Mouse (Mus musculus): ENCODE results near the gene Chaf1b. TPM values are rescaled to one million over a fixed set of nuclear protein-coding genes. Genes with fewer than 3 reads are reported as not detected.
A peak's percentile ranks its signal among the peaks of the same experiment; 100 is the strongest.

Chaf1b gene
- polyA plus RNA-seq, 1 experiment = 4.9 TPM

- H3K4me3 ChIP-seq (ENCODE audit: extremely low read depth, insufficient read depth, insufficient read length) = no peak overlapping the region
- peaks cover 7% of the 10 kb centered on the region; the same call in 1 of the 2 replicates for H3K4me1 ChIP-seq (ENCODE audit: control insufficient read depth, insufficient read depth, insufficient read length)
- H3K27ac ChIP-seq (ENCODE audit: insufficient read depth, low read length) = no peak overlapping the region
- H3K36me3 ChIP-seq (ENCODE audit: control insufficient read depth, insufficient read depth, low read length) = no peaks in the 10 kb centered on the region
- H3K27me3 ChIP-seq (ENCODE audit: control insufficient read depth, insufficient read depth, low read length) = no peaks in the 10 kb centered on the region
- TF ChIP-seq CTCF (IDR thresholded peaks at IDR 0.05; ENCODE audit: extremely low read depth, insufficient read depth, insufficient read length, insufficient replicate concordance) = no peak
- no peak for TF ChIP-seq POLR2A (IDR thresholded peaks at IDR 0.05; ENCODE audit: low read depth, low read length)
- 33% methylated on average over 5 of the region's 5 CpGs for WGBS
- no peak for DNase-seq (ENCODE audit: low read depth in 1 of 2, low spot score in 2 of 2)
These were observed 28.5 kb downstream of the Chaf1b start for GRCm38 (mm10) chr16:93912158-93912557.

GRCm38 (mm10) chr16:93912808-93913207 is 29.1 kb downstream of the Chaf1b start:
- Histone ChIP-seq H3K27me3 (ENCODE audit: control insufficient read depth, insufficient read depth, low read length) (no peaks in the 10 kb centered on the region), H3K36me3 (ENCODE audit: control insufficient read depth, insufficient read depth, low read length) (no peaks in the 10 kb centered on the region), H3K4me1 (ENCODE audit: control insufficient read depth, insufficient read depth, insufficient read length) (peaks cover 7% of the 10 kb centered on the region; the same call in 1 of the 2 replicates), H3K4me3 (ENCODE audit: extremely low read depth, insufficient read depth, insufficient read length) (no peak overlapping the region), H3K27ac (ENCODE audit: insufficient read depth, low read length) (no peak overlapping the region)
- no peak for DNase-seq (ENCODE audit: low read depth in 1 of 2, low spot score in 2 of 2)
- 82% methylated on average over 3 of the region's 3 CpGs for WGBS
- no peak for TF ChIP-seq CTCF (IDR thresholded peaks at IDR 0.05; ENCODE audit: extremely low read depth, insufficient read depth, insufficient read length, insufficient replicate concordance)
- no peak for TF ChIP-seq POLR2A (IDR thresholded peaks at IDR 0.05; ENCODE audit: low read depth, low read length)

- no peaks in the 10 kb centered on the region for H3K36me3 ChIP-seq (ENCODE audit: control insufficient read depth, insufficient read depth, low read length)
- 58% methylated on average over 10 of the region's 10 CpGs for WGBS
- H3K4me3 ChIP-seq (ENCODE audit: extremely low read depth, insufficient read depth, insufficient read length) = no peak overlapping the region
- TF ChIP-seq POLR2A (IDR thresholded peaks at IDR 0.05; ENCODE audit: low read depth, low read length) (no peak), CTCF (IDR thresholded peaks at IDR 0.05; ENCODE audit: extremely low read depth, insufficient read depth, insufficient read length, insufficient replicate concordance) (no peak)
- peaks cover 11% of the 10 kb centered on the region; the same call in 1 of the 2 replicates for H3K4me1 ChIP-seq (ENCODE audit: control insufficient read depth, insufficient read depth, insufficient read length)
- no peak overlapping the region for H3K27ac ChIP-seq (ENCODE audit: insufficient read depth, low read length)
- DNase-seq (ENCODE audit: low read depth in 1 of 2, low spot score in 2 of 2) = peak in 1 of 2 experiments; percentile 75
- no peaks in the 10 kb centered on the region for H3K27me3 ChIP-seq (ENCODE audit: control insufficient read depth, insufficient read depth, low read length)
These were observed 30.3 kb downstream of the Chaf1b start for GRCm38 (mm10) chr16:93913881-93914576.

- Histone ChIP-seq H3K36me3 (ENCODE audit: control insufficient read depth, insufficient read depth, low read length) (no peaks in the 10 kb centered on the region), H3K4me1 (ENCODE audit: control insufficient read depth, insufficient read depth, insufficient read length) (peaks cover 11% of the 10 kb centered on the region; the same call in 1 of the 2 replicates), H3K27me3 (ENCODE audit: control insufficient read depth, insufficient read depth, low read length) (no peaks in the 10 kb centered on the region), H3K4me3 (ENCODE audit: extremely low read depth, insufficient read depth, insufficient read length) (no peak overlapping the region), H3K27ac (ENCODE audit: insufficient read depth, low read length) (no peak overlapping the region)
- TF ChIP-seq POLR2A (IDR thresholded peaks at IDR 0.05; ENCODE audit: low read depth, low read length) = no peak
- TF ChIP-seq CTCF (IDR thresholded peaks at IDR 0.05; ENCODE audit: extremely low read depth, insufficient read depth, insufficient read length, insufficient replicate concordance) = peak; percentile 55; the same call in 1 of the 2 replicates
- 34% methylated on average over 10 of the region's 10 CpGs for WGBS
- DNase-seq (ENCODE audit: low read depth in 1 of 2, low spot score in 2 of 2) = peak; percentile 41 to 66
These were observed 31.7 kb downstream of the Chaf1b start for GRCm38 (mm10) chr16:93915338-93915849.

- no peak overlapping the region for H3K27ac ChIP-seq (ENCODE audit: insufficient read depth, low read length)
- DNase-seq (ENCODE audit: low read depth in 1 of 2, low spot score in 2 of 2) = peak; percentile 73 to 81
- H3K36me3 ChIP-seq (ENCODE audit: control insufficient read depth, insufficient read depth, low read length) = no peaks in the 10 kb centered on the region
- H3K27me3 ChIP-seq (ENCODE audit: control insufficient read depth, insufficient read depth, low read length) = no peaks in the 10 kb centered on the region
- TF ChIP-seq POLR2A (IDR thresholded peaks at IDR 0.05; ENCODE audit: low read depth, low read length) (no peak), CTCF (IDR thresholded peaks at IDR 0.05; ENCODE audit: extremely low read depth, insufficient read depth, insufficient read length, insufficient replicate concordance) (peak; percentile 61; the same call in 1 of the 2 replicates)
- no peak overlapping the region; the same call in 1 of the 2 replicates for H3K4me3 ChIP-seq (ENCODE audit: extremely low read depth, insufficient read depth, insufficient read length)
- peaks cover 8% of the 10 kb centered on the region; the same call in 1 of the 2 replicates for H3K4me1 ChIP-seq (ENCODE audit: control insufficient read depth, insufficient read depth, insufficient read length)
- WGBS = 28% methylated on average over 22 of the region's 22 CpGs
These were observed 34.3 kb downstream of the Chaf1b start for GRCm38 (mm10) chr16:93917712-93918678.

- Histone ChIP-seq H3K27ac (ENCODE audit: insufficient read depth, low read length) (no peak overlapping the region), H3K36me3 (ENCODE audit: control insufficient read depth, insufficient read depth, low read length) (no peaks in the 10 kb centered on the region), H3K4me1 (ENCODE audit: control insufficient read depth, insufficient read depth, insufficient read length) (peaks cover 8% of the 10 kb centered on the region; the same call in 1 of the 2 replicates), H3K4me3 (ENCODE audit: extremely low read depth, insufficient read depth, insufficient read length) (no peak overlapping the region; the same call in 1 of the 2 replicates), H3K27me3 (ENCODE audit: control insufficient read depth, insufficient read depth, low read length) (no peaks in the 10 kb centered on the region)
- 68% methylated on average over 8 of the region's 8 CpGs for WGBS
- DNase-seq (ENCODE audit: low read depth in 1 of 2, low spot score in 2 of 2) = no peak
- no peak for TF ChIP-seq POLR2A (IDR thresholded peaks at IDR 0.05; ENCODE audit: low read depth, low read length)
- no peak for TF ChIP-seq CTCF (IDR thresholded peaks at IDR 0.05; ENCODE audit: extremely low read depth, insufficient read depth, insufficient read length, insufficient replicate concordance)
These were observed 35.0 kb downstream of the Chaf1b start for GRCm38 (mm10) chr16:93918679-93919060.

All from spleen, adult 2 months (tissue).